Mouse (Mus musculus) heart, embryonic 16.5 days (tissue): Measurements from ENCODE around the gene Bcar1. TPM values are rescaled to one million over a fixed set of nuclear protein-coding genes. Genes with fewer than 3 reads are reported as not detected.

Experiments
- ATAC-seq: fragments of 200-750 bp; cut with Nextera tagmentation; replicated peaks from 2 replicates; pipeline ENCODE4 v1.8.0; 2017; ENCODE audit warnings: moderate number of reproducible peaks; ENCODE audit not compliant: insufficient read depth, low FRiP score; ENCODE audit errors: extremely low read depth
- H3K27ac ChIP-seq: fragments of 300-500 bp; sonication (generic); 2 replicates; pipeline ENCODE4 v1.5.1; 2014; ENCODE audit warnings: mild to moderate bottlenecking, low read length, control low read depth, moderate library complexity
- H3K27me3 ChIP-seq: fragments of 300-500 bp; sonication (generic); 2 replicates; pipeline ENCODE4 v1.6.1; 2014; ENCODE audit warnings: low read length, mixed read lengths; ENCODE audit not compliant: control insufficient read depth, insufficient read depth
- H3K36me3 ChIP-seq: fragments of 300-500 bp; sonication (generic); 2 replicates; pipeline ENCODE4 v1.6.1; 2014; ENCODE audit not compliant: control insufficient read depth, insufficient read depth
- H3K4me1 ChIP-seq: fragments of 300-500 bp; sonication (generic); 2 replicates; pipeline ENCODE4 v1.6.1; 2014; ENCODE audit warnings: low read length, mixed read lengths; ENCODE audit not compliant: control insufficient read depth, insufficient read depth
- H3K4me2 ChIP-seq: fragments of 300-500 bp; sonication (generic); 2 replicates; pipeline ENCODE4 v1.6.1; 2014; ENCODE audit warnings: low read depth, mild to moderate bottlenecking, control low read depth, low read length
- H3K4me3 ChIP-seq: fragments of 300-500 bp; sonication (generic); 2 replicates; pipeline ENCODE4 v1.5.1; 2014; ENCODE audit warnings: mild to moderate bottlenecking, control low read depth, low read length
- H3K9ac ChIP-seq: fragments of 300-500 bp; sonication (generic); 2 replicates; pipeline ENCODE4 v1.6.1; 2014; ENCODE audit warnings: low read length, control low read depth
- H3K9me3 ChIP-seq: fragments of 300-500 bp; sonication (generic); replicated peaks from 2 replicates; pipeline ENCODE4 v1.6.1; 2016; ENCODE audit warnings: low read length; ENCODE audit not compliant: control insufficient read depth
- WGBS: fragments of 180-500 bp; shearing (Covaris S2); extraction: QIAGEN DNeasy Blood & Tissue Kit; methylation state at CpG from one replicate; pipeline ENCODE4 v1.1.7; 2014; 5-methylcytosine and 5-hydroxymethylcytosine counted together
- polyA plus RNA-seq: library from polyadenylated mRNA; unstranded; fragments of >200 nt; fragmentation: Nextera tagmentation; extraction: Ambion mirVana; gene quantifications from 2 replicates; pipeline ENCODE4 v1.2.1, GENCODE M21; 2015

Gene Bcar1
- polyA plus RNA-seq, 1 experiment from 2014 or later, result 39.8 TPM

DNA sequence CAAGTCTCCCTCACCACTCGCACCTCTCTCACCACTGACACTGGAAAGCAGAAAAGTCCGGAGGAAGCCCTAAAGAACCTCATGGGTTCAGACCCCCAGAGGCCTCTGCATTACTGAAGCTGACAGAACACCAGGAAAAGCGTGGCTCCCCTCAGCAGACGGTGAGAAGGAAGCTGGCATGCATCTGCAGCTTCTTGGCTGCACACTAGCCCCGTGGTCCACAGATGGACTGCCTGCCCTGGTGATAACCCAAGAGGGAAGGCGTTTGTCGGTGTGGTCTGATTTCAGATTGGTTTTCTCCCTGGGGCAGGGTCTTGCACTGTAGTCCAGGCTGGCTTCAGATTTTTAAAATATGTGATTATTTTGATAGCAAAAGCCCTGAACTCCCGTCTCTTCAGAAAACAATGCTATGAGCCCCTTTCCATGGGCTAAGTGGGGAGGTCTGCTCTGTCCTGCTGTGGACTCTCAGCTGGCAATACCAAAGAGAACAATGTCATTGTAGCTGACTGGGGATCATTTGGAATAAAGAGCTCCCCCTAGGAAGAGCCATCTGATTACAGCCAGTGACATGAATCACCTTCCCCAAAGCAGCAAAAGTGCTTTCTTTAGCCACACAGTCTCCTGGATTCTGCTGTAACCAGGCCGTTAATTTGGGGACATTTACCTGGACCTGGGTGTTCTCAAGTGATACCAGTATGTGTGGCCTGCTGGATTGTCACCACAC lies 39.2 kb upstream of the Bcar1 start:
- Histone ChIP-seq H3K36me3 (0 out of 2 replicates have a peak, but pooled peaks cover 3% of the 10 kb centered on the region), H3K27me3 (no peaks in the 10 kb centered on the region), H3K4me1 (peaks cover 43% of the 10 kb centered on the region), H3K27ac (no peak overlapping the region), H3K9ac (no peak overlapping the region), H3K4me2 (no peak overlapping the region), H3K4me3 (no peak overlapping the region), H3K9me3 (no peaks in the 10 kb centered on the region)
- no peak for ATAC-seq
- 69% methylated on average over 9 of the region's 9 CpGs for WGBS

DNA sequence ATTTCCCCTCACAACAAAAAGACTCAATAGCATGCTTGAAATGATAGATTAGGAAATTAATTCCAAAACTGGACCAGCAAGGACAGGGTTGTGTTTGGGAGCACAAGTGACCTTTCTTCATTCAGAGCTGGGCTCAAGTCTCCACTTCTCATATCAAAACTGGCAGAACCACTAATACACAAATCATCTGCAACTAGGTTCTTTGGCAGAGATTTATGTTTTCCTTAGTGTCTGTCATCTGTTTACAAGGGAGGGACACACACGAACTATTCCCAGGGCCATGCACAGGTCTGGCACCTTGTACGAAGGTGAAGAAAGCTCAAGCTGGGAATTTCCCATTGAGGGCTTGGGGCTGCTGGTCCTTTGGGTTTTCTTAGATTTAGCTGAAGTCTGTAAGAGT lies 38.6 kb upstream of the Bcar1 start:
- 0 out of 2 replicates have a peak, but pooled peaks cover 3% of the 10 kb centered on the region for H3K36me3 ChIP-seq
- no peaks in the 10 kb centered on the region for H3K9me3 ChIP-seq
- H3K27me3 ChIP-seq, result no peaks in the 10 kb centered on the region
- peaks cover 36% of the 10 kb centered on the region for H3K4me1 ChIP-seq
- H3K4me2 ChIP-seq, result no peak overlapping the region
- 75% methylated on average over 2 of the region's 2 CpGs for WGBS
- no peak overlapping the region for H3K27ac ChIP-seq
- H3K9ac ChIP-seq, result no peak overlapping the region
- no peak for ATAC-seq
- H3K4me3 ChIP-seq, result no peak overlapping the region

DNA sequence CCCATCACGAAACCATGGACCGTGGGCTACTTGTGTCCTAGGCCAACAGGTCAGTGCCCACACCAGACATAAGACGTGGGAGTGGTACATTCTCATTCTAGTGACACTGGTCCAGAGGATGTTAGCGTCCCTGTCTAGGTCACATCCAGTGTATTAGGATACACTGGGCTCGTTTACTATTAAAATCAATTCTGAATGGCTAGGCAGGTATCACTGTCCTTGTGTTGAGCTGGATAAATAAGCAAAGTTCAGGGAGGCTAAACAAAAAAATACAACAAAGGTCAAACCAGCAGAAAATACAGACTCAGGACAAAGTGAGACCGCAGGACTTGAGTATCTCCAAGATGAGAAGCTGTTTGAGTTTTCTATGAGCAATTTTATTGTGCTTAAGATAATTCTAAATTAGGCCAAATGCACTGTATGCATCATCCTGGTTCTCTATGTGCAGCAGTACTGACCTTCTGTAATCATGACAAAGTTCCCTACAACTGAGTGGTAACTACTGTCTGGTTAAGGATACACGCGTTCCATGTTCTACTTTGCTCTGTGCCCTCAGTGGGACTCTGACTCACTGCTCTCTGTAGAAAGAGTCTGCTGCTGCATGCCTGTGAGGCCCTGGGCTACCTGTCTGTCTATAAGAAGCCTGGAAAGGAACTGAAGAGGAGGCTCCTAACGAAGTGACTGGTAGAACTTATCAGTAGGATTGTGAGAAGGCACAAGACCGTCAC lies 37.3 kb upstream of the Bcar1 start:
- Histone ChIP-seq H3K27ac (no peak overlapping the region), H3K27me3 (no peaks in the 10 kb centered on the region), H3K4me2 (no peak overlapping the region), H3K4me3 (no peak overlapping the region), H3K9me3 (no peaks in the 10 kb centered on the region), H3K4me1 (peaks cover 25% of the 10 kb centered on the region), H3K9ac (no peak overlapping the region), H3K36me3 (0 out of 2 replicates have a peak, but pooled peaks cover 3% of the 10 kb centered on the region)
- no peak for ATAC-seq
- 88% methylated on average over 10 of the region's 10 CpGs for WGBS

DNA sequence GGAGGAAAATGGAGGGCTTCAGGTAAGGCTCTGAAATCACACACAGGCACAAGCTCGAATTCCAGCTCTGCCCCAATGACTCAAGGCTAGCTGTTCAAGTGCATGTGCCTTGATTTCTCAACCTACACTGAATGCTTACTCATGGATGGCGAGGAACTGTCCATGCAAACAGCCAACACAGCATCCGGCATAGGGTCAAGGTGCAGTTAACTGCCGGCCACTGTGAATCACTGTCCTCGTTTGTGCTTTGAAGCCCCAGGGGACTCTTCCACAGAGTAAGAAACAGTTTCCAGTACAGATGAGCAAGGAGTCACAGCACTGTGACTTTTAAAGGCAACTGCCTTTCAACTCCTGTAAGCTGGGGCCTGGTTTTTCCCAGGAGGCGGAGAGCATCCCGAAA lies 36.1 kb upstream of the Bcar1 start:
- no peak overlapping the region for H3K9ac ChIP-seq
- no peak overlapping the region for H3K4me2 ChIP-seq
- no peak overlapping the region for H3K27ac ChIP-seq
- H3K9me3 ChIP-seq, result no peaks in the 10 kb centered on the region
- ATAC-seq, result no peak
- H3K36me3 ChIP-seq, result peaks cover 5% of the 10 kb centered on the region; the same call in 1 of the 2 replicates
- 70% methylated on average over 7 of the region's 7 CpGs for WGBS
- H3K27me3 ChIP-seq, result no peaks in the 10 kb centered on the region
- H3K4me3 ChIP-seq, result no peak overlapping the region
- peaks cover 19% of the 10 kb centered on the region for H3K4me1 ChIP-seq

DNA sequence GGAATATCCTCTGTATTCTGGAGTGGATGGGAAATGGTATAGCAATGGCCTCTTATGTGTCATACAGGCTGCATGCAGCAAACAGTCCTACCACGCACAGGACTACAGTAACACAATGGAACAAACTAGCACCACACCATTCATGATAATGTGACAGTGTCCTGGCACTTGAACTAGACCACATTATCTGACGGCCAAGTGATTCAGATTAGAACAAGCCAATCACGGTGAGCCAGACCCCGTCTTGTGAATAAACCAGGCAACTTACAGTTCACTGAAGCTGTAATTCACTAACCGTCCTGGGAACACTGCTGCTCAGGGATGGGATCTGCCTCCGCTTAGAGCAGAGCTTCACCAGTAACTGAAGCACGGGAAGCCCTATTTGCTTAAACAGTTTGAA lies 35.2 kb upstream of the Bcar1 start:
- Histone ChIP-seq H3K27me3 (no peaks in the 10 kb centered on the region), H3K4me2 (no peak overlapping the region), H3K4me1 (peaks cover 25% of the 10 kb centered on the region), H3K36me3 (peaks cover 7% of the 10 kb centered on the region; the same call in 1 of the 2 replicates), H3K9ac (no peak overlapping the region), H3K4me3 (no peak overlapping the region), H3K9me3 (no peaks in the 10 kb centered on the region), H3K27ac (no peak overlapping the region)
- 30% methylated on average over 7 of the region's 7 CpGs for WGBS
- ATAC-seq, result 0 out of 2 replicates have a peak, but pooled peaks have one; percentile 45

DNA sequence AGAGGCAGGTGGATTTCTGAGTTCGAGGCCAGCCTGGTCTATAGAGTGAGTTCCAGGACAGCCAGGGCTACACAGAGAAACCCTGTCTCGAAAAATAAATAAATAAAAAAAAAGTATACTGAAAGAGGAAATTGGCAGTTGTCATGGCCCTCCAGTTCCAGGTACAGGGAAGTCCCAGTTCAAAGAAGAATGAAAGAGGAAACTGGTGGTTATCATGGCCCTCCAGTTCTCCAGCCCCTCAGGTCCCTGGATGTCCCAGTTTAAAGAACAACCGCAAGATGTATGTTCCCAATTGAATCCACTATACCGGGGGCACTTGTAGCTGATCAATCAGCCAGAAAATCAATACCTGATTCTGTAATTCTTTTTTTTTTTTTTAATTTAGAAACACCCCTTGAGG lies 32.9 kb upstream of the Bcar1 start:
- Histone ChIP-seq H3K27ac (no peak overlapping the region), H3K4me1 (peaks cover 33% of the 10 kb centered on the region), H3K27me3 (no peaks in the 10 kb centered on the region), H3K4me3 (no peak overlapping the region), H3K36me3 (peaks cover 7% of the 10 kb centered on the region; the same call in 1 of the 2 replicates), H3K9ac (no peak overlapping the region), H3K9me3 (no peaks in the 10 kb centered on the region), H3K4me2 (no peak overlapping the region)
- no peak for ATAC-seq
- WGBS, result 91% methylated on average over 4 of the region's 4 CpGs

GRCm38 (mm10) chr8:111775766-111776165 lies 32.2 kb upstream of the Bcar1 start:
- no peak overlapping the region for H3K4me3 ChIP-seq
- WGBS, result 91% methylated on average over 6 of the region's 6 CpGs
- no peak overlapping the region for H3K27ac ChIP-seq
- no peaks in the 10 kb centered on the region for H3K9me3 ChIP-seq
- H3K36me3 ChIP-seq, result peaks cover 7% of the 10 kb centered on the region; the same call in 1 of the 2 replicates
- no peak overlapping the region for H3K4me2 ChIP-seq
- H3K9ac ChIP-seq, result no peak overlapping the region
- H3K4me1 ChIP-seq, result peaks cover 37% of the 10 kb centered on the region
- ATAC-seq, result no peak
- H3K27me3 ChIP-seq, result no peaks in the 10 kb centered on the region

GRCm38 (mm10) chr8:111773476-111773875 lies 29.9 kb upstream of the Bcar1 start:
- no peak overlapping the region for H3K4me3 ChIP-seq
- H3K4me2 ChIP-seq, result no peak overlapping the region
- H3K27me3 ChIP-seq, result no peaks in the 10 kb centered on the region
- ATAC-seq, result no peak
- H3K4me1 ChIP-seq, result peaks cover 32% of the 10 kb centered on the region
- no peak overlapping the region for H3K9ac ChIP-seq
- H3K27ac ChIP-seq, result no peak overlapping the region
- H3K9me3 ChIP-seq, result no peaks in the 10 kb centered on the region
- WGBS, result 74% methylated on average over 5 of the region's 5 CpGs
- H3K36me3 ChIP-seq, result peaks cover 10% of the 10 kb centered on the region

GRCm38 (mm10) chr8:111773057-111773456 lies 29.4 kb upstream of the Bcar1 start:
- peaks cover 12% of the 10 kb centered on the region for H3K36me3 ChIP-seq
- ATAC-seq, result no peak
- H3K27ac ChIP-seq, result no peak overlapping the region
- WGBS, result 34% methylated on average over 7 of the region's 7 CpGs
- H3K4me1 ChIP-seq, result peaks cover 31% of the 10 kb centered on the region
- H3K27me3 ChIP-seq, result no peaks in the 10 kb centered on the region
- H3K4me3 ChIP-seq, result no peak overlapping the region
- H3K4me2 ChIP-seq, result no peak overlapping the region
- no peaks in the 10 kb centered on the region for H3K9me3 ChIP-seq
- no peak overlapping the region for H3K9ac ChIP-seq
